Mouse (Mus musculus) myocyte (in vitro differentiated cells): Measurements from ENCODE around the gene B2m. TPM values are rescaled to one million over a fixed set of nuclear protein-coding genes. Genes with fewer than 3 reads are reported as not detected.

Source experiments
- H3K27me3 ChIP-seq: one replicate; pipeline ENCODE4 v1.6.1; 2011; ENCODE audit not compliant: control insufficient read depth, insufficient read depth, insufficient read length
- H3K36me3 ChIP-seq: one replicate; pipeline ENCODE4 v1.6.1; 2011; ENCODE audit not compliant: control insufficient read depth, insufficient read depth
- H3K4me2 ChIP-seq: one replicate; pipeline ENCODE4 v1.6.1; 2011; ENCODE audit warnings: low read depth, control low read depth
- H3K4me3 ChIP-seq: one replicate; pipeline ENCODE4 v1.5.1; 2011; ENCODE audit warnings: mild to moderate bottlenecking, control low read depth, moderate library complexity
- H3K79me2 ChIP-seq: one replicate; pipeline ENCODE4 v1.6.1; 2011; ENCODE audit not compliant: control insufficient read depth, insufficient read depth
- H3ac ChIP-seq: one replicate; pipeline ENCODE4 v1.6.1; 2011; ENCODE audit not compliant: control insufficient read depth, insufficient read length
- CEBPB ChIP-seq: IDR thresholded peaks from 2 replicates; pipeline ENCODE4 v1.6.1; 2011; ENCODE audit warnings: mild to moderate bottlenecking, moderate library complexity; ENCODE audit not compliant: poor library complexity, insufficient read depth, severe bottlenecking
- E2F4 ChIP-seq: IDR thresholded peaks from one replicate; pipeline ENCODE4 v1.6.1; 2011; ENCODE audit warnings: mild to moderate bottlenecking, control low read depth, moderate library complexity; ENCODE audit not compliant: insufficient read depth
- MAX ChIP-seq: IDR thresholded peaks from one replicate; pipeline ENCODE4 v1.6.1; 2011; ENCODE audit warnings: low read depth, mild to moderate bottlenecking, control low read depth
- MYOD1 ChIP-seq, 3 experiments: IDR thresholded peaks; one replicate each; pipeline ENCODE4 v1.6.1; 2011; ENCODE audit warnings: control low read depth in 2 of 3, low read depth in 2 of 3, mild to moderate bottlenecking in 2 of 3, moderate library complexity in 1 of 3; ENCODE audit not compliant: insufficient read length in 2 of 3, control insufficient read depth in 1 of 3
- MYOG ChIP-seq, 3 experiments: IDR thresholded peaks; one replicate each; pipeline ENCODE4 v1.6.1; 2011; ENCODE audit warnings: control low read depth in 2 of 3, low read depth in 2 of 3, mild to moderate bottlenecking in 2 of 3; ENCODE audit not compliant: insufficient read length in 2 of 3, control insufficient read depth in 1 of 3, insufficient read depth in 1 of 3
- POLR2A ChIP-seq: IDR thresholded peaks from one replicate; pipeline ENCODE4 v1.6.1; 2011; ENCODE audit warnings: low read depth, mild to moderate bottlenecking, control low read depth, moderate library complexity; ENCODE audit not compliant: insufficient read length
- POLR2AphosphoS2 ChIP-seq: IDR thresholded peaks from one replicate; pipeline ENCODE4 v1.6.1; 2011; ENCODE audit warnings: low read depth, control low read depth; ENCODE audit not compliant: insufficient read length
- REST ChIP-seq: IDR thresholded peaks from one replicate; pipeline ENCODE4 v1.6.1; 2011; ENCODE audit warnings: mild to moderate bottlenecking, control low read depth, moderate library complexity; ENCODE audit not compliant: insufficient read depth, insufficient read length
- SRF ChIP-seq: IDR thresholded peaks from one replicate; pipeline ENCODE4 v1.6.1; 2011; ENCODE audit warnings: low read depth; ENCODE audit not compliant: control insufficient read depth, insufficient read length
- TCF12 ChIP-seq: IDR thresholded peaks from one replicate; pipeline ENCODE4 v1.6.1; 2011; ENCODE audit warnings: mild to moderate bottlenecking, control low read depth; ENCODE audit not compliant: poor library complexity, insufficient read depth, severe bottlenecking
- TCF3 ChIP-seq: IDR thresholded peaks from one replicate; pipeline ENCODE4 v1.6.1; 2011; ENCODE audit warnings: low read depth, control low read depth; ENCODE audit not compliant: insufficient read length
- USF1 ChIP-seq: IDR thresholded peaks from one replicate; pipeline ENCODE4 v1.6.1; 2011; ENCODE audit warnings: low read depth, mild to moderate bottlenecking, control low read depth, moderate library complexity
- polyA plus RNA-seq: library from polyadenylated mRNA; unstranded; fragments of >200 nt; fragmentation: generic; extraction: Trizol; gene quantifications from one replicate; pipeline ENCODE4 v1.2.1, GENCODE M21; 2012; ENCODE audit warnings: missing spikeins

Gene B2m
- polyA plus RNA-seq, 1 experiment, result 321 TPM

- Histone ChIP-seq H3K4me2 (peak overlapping the region; percentile 83), H3K36me3 (no peaks in the 10 kb centered on the region), H3K27me3 (no peaks in the 10 kb centered on the region), H3ac (no peak overlapping the region), H3K4me3 (peak overlapping the region; percentile 5), H3K79me2 (no peaks in the 10 kb centered on the region)
- TF ChIP-seq E2F4, result no peak
- peak; percentile 20 for TF ChIP-seq POLR2A
- no peak for TF ChIP-seq SRF
- no peak for TF ChIP-seq MAX
These were observed 16.8 kb downstream of the B2m start for GRCm38 (mm10) chr2:122164293-122164692.

GRCm38 (mm10) chr2:122171292-122171691 lies 23.8 kb downstream of the B2m start:
- Histone ChIP-seq H3ac (no peak overlapping the region), H3K36me3 (no peaks in the 10 kb centered on the region), H3K4me3 (no peak overlapping the region), H3K4me2 (no peak overlapping the region), H3K27me3 (no peaks in the 10 kb centered on the region), H3K79me2 (no peaks in the 10 kb centered on the region)
- TF ChIP-seq POLR2AphosphoS2, result no peak
- no peak for TF ChIP-seq TCF12
- no peak for TF ChIP-seq SRF
- no peak for TF ChIP-seq CEBPB
- no peak for TF ChIP-seq POLR2A
- no peak for TF ChIP-seq TCF3
- TF ChIP-seq USF1, result no peak
- TF ChIP-seq MAX, result no peak
- no peak for TF ChIP-seq MYOD1 (IDR thresholded peaks at IDR 0.05; ENCODE audit: control insufficient read depth in 1 of 3, insufficient read length in 2 of 3, low read depth in 2 of 3)
- no peak for TF ChIP-seq MYOG (IDR thresholded peaks at IDR 0.05; ENCODE audit: control insufficient read depth in 1 of 3, insufficient read depth in 1 of 3, insufficient read length in 2 of 3, low read depth in 2 of 3)
- TF ChIP-seq E2F4, result no peak
- no peak for TF ChIP-seq REST

DNA sequence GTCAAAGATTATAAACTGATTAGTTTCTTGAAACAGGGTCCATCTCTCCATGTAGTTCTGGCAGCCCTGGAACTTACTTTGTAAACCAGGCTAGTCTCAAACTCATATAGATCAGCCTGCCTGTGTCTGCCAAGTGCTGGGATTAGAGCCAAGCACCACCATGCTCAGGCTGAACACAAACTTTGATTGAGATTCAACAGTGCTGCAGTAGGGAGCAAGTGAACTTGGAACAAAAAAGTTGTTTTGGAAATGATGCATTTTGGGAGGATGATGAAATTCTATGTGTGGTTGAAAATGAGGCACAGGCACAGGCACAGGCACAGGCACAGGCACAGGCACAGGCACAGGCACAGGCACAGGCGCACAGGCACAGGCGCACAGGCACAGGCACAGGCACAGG lies 24.7 kb downstream of the B2m start:
- TF ChIP-seq MYOG (IDR thresholded peaks at IDR 0.05; ENCODE audit: control insufficient read depth in 1 of 3, insufficient read depth in 1 of 3, insufficient read length in 2 of 3, low read depth in 2 of 3) (no peak), POLR2A (peak; percentile 28)
- Histone ChIP-seq H3K36me3 (no peaks in the 10 kb centered on the region), H3ac (no peak overlapping the region), H3K79me2 (no peaks in the 10 kb centered on the region), H3K4me3 (no peak overlapping the region), H3K4me2 (no peak overlapping the region), H3K27me3 (no peaks in the 10 kb centered on the region)

DNA sequence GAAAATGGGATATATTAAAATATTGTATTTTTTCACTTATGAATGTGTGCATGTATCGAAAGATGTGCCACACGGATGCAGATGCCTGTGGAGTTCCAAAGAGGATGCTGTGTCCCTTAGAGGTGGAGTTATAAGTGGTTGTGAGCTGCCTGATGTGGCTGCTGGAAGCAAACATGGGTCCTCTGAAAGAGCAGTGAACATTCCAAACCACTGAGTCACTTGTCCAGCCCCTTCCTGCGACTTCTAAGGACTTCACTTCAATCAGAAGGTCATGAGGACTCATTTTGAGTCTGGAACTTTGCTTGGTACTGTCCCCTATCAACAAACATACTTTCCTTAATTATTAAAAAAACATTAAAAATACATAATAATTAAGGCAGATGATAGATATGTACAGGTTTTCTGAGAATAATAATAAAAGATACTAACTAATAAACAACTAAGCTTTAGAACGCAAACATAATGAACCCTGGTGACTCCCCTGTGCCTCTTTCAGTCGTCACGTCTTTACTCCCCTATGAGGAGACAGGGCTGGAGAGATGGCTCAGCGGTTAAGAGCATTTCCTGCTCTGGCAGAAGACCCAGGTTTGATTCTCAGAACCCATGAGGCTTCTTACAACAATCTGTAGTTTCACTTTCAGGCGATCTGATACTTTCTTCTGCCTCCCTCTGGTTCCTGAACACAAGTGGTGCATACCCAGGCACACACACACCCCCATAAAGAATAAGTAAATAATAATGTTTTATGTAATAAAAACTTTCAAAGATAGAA lies 32.8 kb downstream of the B2m start:
- no peaks in the 10 kb centered on the region for H3K79me2 ChIP-seq
- H3K4me3 ChIP-seq, result no peak overlapping the region
- H3K27me3 ChIP-seq, result no peaks in the 10 kb centered on the region
- H3ac ChIP-seq, result no peak overlapping the region
- no peaks in the 10 kb centered on the region for H3K36me3 ChIP-seq
- H3K4me2 ChIP-seq, result no peak overlapping the region
- TF ChIP-seq SRF (no peak), MAX (no peak), TCF12 (no peak), POLR2AphosphoS2 (no peak)

DNA sequence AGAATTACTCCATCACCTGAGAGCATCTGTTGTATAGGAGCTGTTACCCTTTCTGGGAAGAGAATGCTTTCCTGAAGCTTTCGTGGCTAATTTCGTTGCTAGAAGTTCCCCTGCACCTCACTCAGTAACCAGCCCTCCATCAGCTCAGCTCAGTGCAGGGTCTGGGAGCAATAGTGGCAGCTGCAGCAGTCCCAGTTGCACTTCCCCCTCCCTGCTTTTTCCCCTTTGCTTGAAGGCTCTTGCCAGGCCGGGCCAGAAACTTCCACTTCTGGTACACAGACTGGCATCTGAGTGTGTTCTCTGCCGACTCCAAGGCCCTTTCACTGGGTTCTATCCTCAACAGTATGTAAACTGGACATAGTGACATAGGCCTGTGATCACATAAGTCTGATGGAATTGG lies 37.6 kb downstream of the B2m start:
- TF ChIP-seq SRF (no peak), POLR2A (no peak), USF1 (no peak), MAX (no peak), MYOG (IDR thresholded peaks at IDR 0.05; ENCODE audit: control insufficient read depth in 1 of 3, insufficient read depth in 1 of 3, insufficient read length in 2 of 3, low read depth in 2 of 3) (no peak), REST (no peak), E2F4 (no peak), POLR2AphosphoS2 (no peak), MYOD1 (IDR thresholded peaks at IDR 0.05; ENCODE audit: control insufficient read depth in 1 of 3, insufficient read length in 2 of 3, low read depth in 2 of 3) (no peak), TCF12 (no peak), TCF3 (no peak), CEBPB (no peak)
- H3K79me2 ChIP-seq, result no peaks in the 10 kb centered on the region
- no peaks in the 10 kb centered on the region for H3K36me3 ChIP-seq
- H3K4me3 ChIP-seq, result no peak overlapping the region
- no peaks in the 10 kb centered on the region for H3K27me3 ChIP-seq
- H3ac ChIP-seq, result no peak overlapping the region
- H3K4me2 ChIP-seq, result no peak overlapping the region
